Mouse (Mus musculus) cortical plate, adult 2 months (tissue): Measurements from ENCODE around the gene Mettl3.

Experiments
- CTCF ChIP-seq: fragments of 200-500 bp; IDR thresholded peaks from 2 replicates; pipeline ENCODE4 v1.5.1; 2011; ENCODE audit warnings: mild to moderate bottlenecking, control low read depth, low read length; ENCODE audit not compliant: insufficient read depth; ENCODE audit errors: extremely low read depth
- POLR2A ChIP-seq: fragments of 200-500 bp; IDR thresholded peaks from 2 replicates; pipeline ENCODE4 v1.6.1; 2011; ENCODE audit warnings: mild to moderate bottlenecking, low read length, control low read depth; ENCODE audit not compliant: insufficient read depth; ENCODE audit errors: extremely low read depth

- TF ChIP-seq POLR2A (no peak), CTCF (no peak)
Measured at GRCm38 (mm10) chr14:52339512-52339852, 34.6 kb upstream of the Mettl3 start.
